Mouse (Mus musculus) embryonic facial prominence, embryonic 14.5 days (tissue): ENCODE measurements around the gene Atf5. TPM values are rescaled to one million over a fixed set of nuclear protein-coding genes. Genes with fewer than 3 reads are reported as not detected.

Experiments used
- ATAC-seq: fragments of 200-750 bp; cut with Nextera tagmentation; 2 replicates; pipeline ENCODE4 v1.8.0; 2017; ENCODE audit warnings: low read depth, moderate number of reproducible peaks, moderate TSS enrichment
- DNase-seq: peaks from one replicate; pipeline ENCODE4 v3.0.0-alpha.2; 2015; ENCODE audit warnings: low spot score
- H3K27ac ChIP-seq: fragments of 300-500 bp; sonication (generic); replicated peaks from 2 replicates; pipeline ENCODE4 v1.5.1; 2014; ENCODE audit warnings: low read depth, mild to moderate bottlenecking, low read length, moderate library complexity
- H3K27me3 ChIP-seq: fragments of 300-500 bp; sonication (generic); replicated peaks from 2 replicates; pipeline ENCODE4 v1.6.1; 2014; ENCODE audit warnings: low read length; ENCODE audit not compliant: control insufficient read depth, insufficient read depth
- H3K36me3 ChIP-seq: fragments of 300-500 bp; sonication (generic); 2 replicates; pipeline ENCODE4 v1.6.1; 2014; ENCODE audit warnings: low read length, mixed read lengths; ENCODE audit not compliant: control insufficient read depth, insufficient read depth
- H3K4me1 ChIP-seq: fragments of 300-500 bp; sonication (generic); 2 replicates; pipeline ENCODE4 v1.6.1; 2014; ENCODE audit warnings: antibody characterized with exemption, low read length; ENCODE audit not compliant: control insufficient read depth, insufficient read depth
- H3K4me2 ChIP-seq: fragments of 300-500 bp; sonication (generic); 2 replicates; pipeline ENCODE4 v1.6.1; 2014; ENCODE audit warnings: low read depth, mild to moderate bottlenecking, low read length, moderate library complexity, mixed read lengths
- H3K4me3 ChIP-seq: fragments of 300-500 bp; sonication (generic); 2 replicates; pipeline ENCODE4 v1.5.1; 2014; ENCODE audit warnings: low read depth, mild to moderate bottlenecking, low read length
- H3K9ac ChIP-seq: fragments of 300-500 bp; sonication (generic); 2 replicates; pipeline ENCODE4 v1.6.1; 2014; ENCODE audit warnings: low read depth, mild to moderate bottlenecking, low read length, moderate library complexity, mixed read lengths
- H3K9me3 ChIP-seq: fragments of 300-500 bp; sonication (generic); 2 replicates; pipeline ENCODE4 v1.6.1; 2016; ENCODE audit warnings: low read length; ENCODE audit not compliant: control insufficient read depth
- WGBS: fragments of 180-500 bp; shearing (Covaris S2); extraction: QIAGEN DNeasy Blood & Tissue Kit; methylation state at CpG from one replicate; pipeline ENCODE4 v1.1.7; 2014; 5-methylcytosine and 5-hydroxymethylcytosine counted together
- polyA plus RNA-seq: library from polyadenylated mRNA; unstranded; fragments of >200 nt; fragmentation: Nextera tagmentation; extraction: Ambion mirVana; gene quantifications from 2 replicates; pipeline ENCODE4 v1.2.1, GENCODE M21; 2014

The Atf5 gene
- polyA plus RNA-seq, 1 experiment from 2014 or later: 6.9 TPM

- DNase-seq (no peak), ATAC-seq (no peak)
- Histone ChIP-seq H3K9me3 (no peaks in the 10 kb centered on the region), H3K36me3 (peaks cover 57% of the 10 kb centered on the region), H3K9ac (0 out of 2 replicates have a peak overlapping the region, but pooled peaks have one; percentile 23), H3K27ac (no peak overlapping the region), H3K4me2 (no peak overlapping the region), H3K27me3 (no peaks in the 10 kb centered on the region), H3K4me1 (peaks cover 14% of the 10 kb centered on the region), H3K4me3 (no peak overlapping the region)
- 91% methylated on average over 7 of the region's 7 CpGs for WGBS
Measured at GRCm38 (mm10) chr7:44846804-44847203, 30.3 kb upstream of the Atf5 start.

DNA sequence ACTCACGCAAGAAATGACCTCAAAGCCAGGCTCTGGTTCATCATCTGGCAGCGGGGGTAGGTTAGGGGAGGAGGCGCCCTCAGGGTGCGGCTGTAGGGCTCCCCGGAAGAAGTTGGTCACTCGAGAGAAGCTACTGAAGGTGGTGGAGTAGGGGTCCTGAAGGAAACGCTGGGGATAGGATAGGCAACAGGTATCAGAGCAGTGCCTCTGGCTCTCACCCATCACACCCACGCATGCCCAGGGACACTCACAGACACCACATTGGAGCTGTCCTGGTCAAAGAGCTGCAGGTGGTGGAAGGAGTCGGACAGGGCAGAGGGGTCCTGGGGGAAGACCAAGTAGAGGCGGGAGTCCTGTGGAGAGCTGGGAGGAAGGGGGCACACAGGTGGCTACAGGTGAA lies 28.5 kb upstream of the Atf5 start:
- no peak for ATAC-seq
- Histone ChIP-seq H3K4me1 (peaks cover 10% of the 10 kb centered on the region), H3K4me3 (no peak overlapping the region), H3K9me3 (no peaks in the 10 kb centered on the region), H3K27ac (no peak overlapping the region), H3K4me2 (no peak overlapping the region), H3K9ac (no peak overlapping the region), H3K36me3 (peaks cover 67% of the 10 kb centered on the region), H3K27me3 (peaks cover 9% of the 10 kb centered on the region)
- 94% methylated on average over 10 of the region's 10 CpGs for WGBS
- no peak for DNase-seq

DNA sequence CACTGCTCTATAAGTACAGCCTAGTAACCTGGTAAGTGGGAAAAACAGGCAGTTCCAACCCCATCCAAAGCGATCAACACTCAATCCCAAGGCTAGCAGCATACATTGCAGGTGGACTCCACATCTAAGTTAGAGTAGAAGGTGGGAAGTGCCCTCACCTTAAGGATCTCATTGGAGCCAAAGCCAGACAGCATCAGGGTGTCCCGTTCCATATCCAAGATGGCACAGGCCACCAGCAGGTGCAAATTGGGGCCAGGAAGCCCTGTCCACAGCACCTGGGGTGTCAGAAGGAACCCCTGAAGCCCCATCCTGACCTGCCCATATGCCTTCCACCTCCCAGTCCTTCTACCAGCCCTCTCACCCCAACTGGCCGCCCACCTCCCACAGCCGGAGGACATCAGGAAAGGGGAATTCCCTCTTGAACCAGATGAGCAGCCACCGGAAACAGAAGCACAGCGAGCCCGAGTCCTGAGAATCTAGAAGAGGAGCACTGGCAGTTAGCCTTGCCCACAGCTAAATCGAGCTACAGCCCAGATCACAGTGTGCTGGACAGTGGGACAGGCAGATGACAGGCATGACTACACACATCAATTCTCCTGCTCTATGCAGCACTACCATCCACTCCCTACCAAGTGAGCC lies 25.5 kb upstream of the Atf5 start:
- Histone ChIP-seq H3K9me3 (no peaks in the 10 kb centered on the region), H3K9ac (no peak overlapping the region), H3K27me3 (peaks cover 24% of the 10 kb centered on the region), H3K27ac (no peak overlapping the region), H3K4me1 (peaks cover 6% of the 10 kb centered on the region), H3K4me3 (no peak overlapping the region), H3K4me2 (no peak overlapping the region), H3K36me3 (peaks cover 67% of the 10 kb centered on the region)
- no peak for ATAC-seq
- no peak for DNase-seq
- 93% methylated on average over 8 of the region's 8 CpGs for WGBS

DNA sequence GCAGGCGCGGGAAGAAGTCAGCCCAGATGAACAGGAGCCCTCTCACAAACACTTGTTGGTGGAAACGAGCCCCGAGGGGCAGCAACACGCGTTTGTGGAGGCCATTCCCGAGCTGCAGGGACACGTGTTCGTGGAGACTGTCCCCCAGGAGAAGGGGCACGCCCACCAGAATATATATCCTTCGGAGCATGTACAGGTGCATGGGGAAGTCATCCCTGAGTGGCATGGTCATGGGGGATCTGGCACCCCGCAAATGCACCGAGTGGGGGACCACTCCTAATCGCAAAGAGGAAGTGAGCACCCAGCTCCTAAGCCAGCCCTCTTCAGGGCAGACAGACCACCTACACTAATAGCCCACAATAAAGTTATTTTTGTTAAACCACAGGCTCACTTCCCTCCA lies 24.0 kb upstream of the Atf5 start:
- H3K36me3 ChIP-seq: peaks cover 52% of the 10 kb centered on the region
- H3K9me3 ChIP-seq: no peaks in the 10 kb centered on the region
- H3K4me1 ChIP-seq: peaks cover 6% of the 10 kb centered on the region
- no peak overlapping the region for H3K27ac ChIP-seq
- DNase-seq (no peak), ATAC-seq (no peak)
- H3K4me2 ChIP-seq: peak overlapping the region; percentile 62
- 49% methylated on average over 13 of the region's 14 CpGs for WGBS
- peak overlapping the region; percentile 56; the same call in 1 of the 2 replicates for H3K9ac ChIP-seq
- H3K27me3 ChIP-seq: peaks cover 24% of the 10 kb centered on the region
- H3K4me3 ChIP-seq: peak overlapping the region; percentile 36; the same call in 1 of the 2 replicates

DNA sequence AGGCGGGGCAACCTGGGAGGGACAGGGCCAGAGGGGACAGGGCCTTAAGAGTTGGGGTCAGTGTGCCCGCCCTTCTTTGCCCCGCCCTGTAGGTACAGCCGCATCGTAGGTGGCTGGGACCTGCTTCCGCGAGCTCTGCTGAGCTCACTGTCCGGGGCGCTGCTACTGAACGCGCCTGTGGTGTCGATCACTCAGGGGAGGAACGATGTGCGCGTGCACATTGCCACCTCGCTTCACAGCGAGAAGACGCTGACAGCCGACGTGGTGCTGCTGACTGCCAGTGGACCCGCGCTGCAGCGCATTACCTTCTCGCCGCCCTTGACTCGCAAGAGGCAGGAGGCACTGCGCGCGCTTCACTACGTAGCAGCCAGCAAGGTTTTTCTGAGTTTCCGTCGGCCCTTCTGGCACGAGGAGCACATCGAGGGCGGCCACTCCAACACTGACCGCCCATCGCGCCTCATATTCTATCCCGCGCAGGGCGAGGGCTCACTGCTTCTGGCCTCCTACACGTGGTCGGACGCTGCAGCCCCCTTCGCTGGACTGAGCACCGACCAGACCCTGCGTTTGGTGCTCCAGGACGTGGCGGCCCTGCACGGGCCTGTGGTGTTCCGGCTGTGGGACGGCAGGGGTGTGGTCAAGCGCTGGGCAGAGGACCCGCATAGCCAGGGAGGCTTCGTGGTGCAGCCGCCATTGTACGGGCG lies 23.2 kb upstream of the Atf5 start:
- Histone ChIP-seq H3K27ac (no peak overlapping the region), H3K27me3 (peaks cover 24% of the 10 kb centered on the region), H3K9ac (peak overlapping the region; percentile 56), H3K4me3 (peak overlapping the region; percentile 36), H3K4me2 (peak overlapping the region; percentile 62), H3K4me1 (peaks cover 6% of the 10 kb centered on the region), H3K9me3 (no peaks in the 10 kb centered on the region), H3K36me3 (peaks cover 44% of the 10 kb centered on the region)
- peak; percentile 59 for DNase-seq
- ATAC-seq: peak; percentile 39
- WGBS: 3% methylated on average over 45 of the region's 58 CpGs

DNA sequence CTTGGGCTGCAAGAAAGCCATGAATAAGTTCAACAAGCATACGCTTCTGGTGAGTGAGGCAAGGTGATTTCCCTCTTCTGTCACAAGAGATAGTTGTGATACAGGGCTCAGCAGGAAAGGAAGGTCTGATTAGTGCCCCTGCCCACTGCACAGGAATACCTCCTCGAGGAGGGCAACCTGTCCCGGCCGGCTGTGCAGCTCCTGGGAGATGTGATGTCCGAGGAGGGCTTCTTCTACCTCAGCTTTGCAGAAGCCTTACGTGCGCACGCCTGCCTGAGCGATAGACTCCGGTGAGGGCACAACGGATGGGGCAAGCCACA lies 22.7 kb upstream of the Atf5 start:
- Histone ChIP-seq H3K9ac (peak overlapping the region; percentile 56), H3K4me1 (peaks cover 6% of the 10 kb centered on the region), H3K9me3 (no peaks in the 10 kb centered on the region), H3K4me3 (peak overlapping the region; percentile 36), H3K4me2 (peak overlapping the region; percentile 62), H3K36me3 (peaks cover 39% of the 10 kb centered on the region), H3K27ac (no peak overlapping the region), H3K27me3 (peaks cover 24% of the 10 kb centered on the region)
- no peak for DNase-seq
- 34% methylated on average over 10 of the region's 11 CpGs for WGBS
- ATAC-seq: 0 out of 2 replicates have a peak, but pooled peaks have one; percentile 3

GRCm38 (mm10) chr7:44838073-44838472 lies 21.6 kb upstream of the Atf5 start:
- H3K27ac ChIP-seq: no peak overlapping the region
- 79% methylated on average over 6 of the region's 6 CpGs for WGBS
- DNase-seq: no peak

GRCm38 (mm10) chr7:44836423-44837053 lies 20.1 kb upstream of the Atf5 start:
- DNase-seq (no peak), ATAC-seq (no peak)
- 86% methylated on average over 9 of the region's 9 CpGs for WGBS
- Histone ChIP-seq H3K9me3 (no peaks in the 10 kb centered on the region), H3K27me3 (peaks cover 24% of the 10 kb centered on the region), H3K9ac (no peak overlapping the region), H3K36me3 (peaks cover 20% of the 10 kb centered on the region), H3K4me3 (no peak overlapping the region), H3K4me1 (peaks cover 6% of the 10 kb centered on the region), H3K4me2 (no peak overlapping the region), H3K27ac (no peak overlapping the region)

More at GRCm38 (mm10) chr7:44838073-44838472, 21.6 kb upstream of the Atf5 start:
- Histone ChIP-seq H3K36me3 (peaks cover 28% of the 10 kb centered on the region), H3K4me3 (no peak overlapping the region), H3K4me1 (peaks cover 6% of the 10 kb centered on the region), H3K9ac (no peak overlapping the region), H3K4me2 (no peak overlapping the region), H3K27me3 (peaks cover 24% of the 10 kb centered on the region), H3K9me3 (no peaks in the 10 kb centered on the region)
- no peak for ATAC-seq
